Mouse (Mus musculus) hindbrain, embryonic 11.5 days (tissue): Measurements from ENCODE around the gene Slc38a9. TPM values are rescaled to one million over a fixed set of nuclear protein-coding genes. Genes with fewer than 3 reads are reported as not detected.

Source experiments
- ATAC-seq: fragments of 200-750 bp; cut with Nextera tagmentation; 2 replicates; pipeline ENCODE4 v1.8.0; 2017; ENCODE audit warnings: mild to moderate bottlenecking, moderate TSS enrichment, moderate library complexity; ENCODE audit not compliant: low FRiP score
- DNase-seq: peaks from one replicate; pipeline ENCODE4 v3.0.0-alpha.2; 2015; ENCODE audit warnings: low spot score
- H3K27ac ChIP-seq: fragments of 300-500 bp; sonication (generic); 2 replicates; pipeline ENCODE4 v1.5.1; 2014; ENCODE audit warnings: mild to moderate bottlenecking, low read depth, low read length
- H3K27me3 ChIP-seq: fragments of 300-500 bp; sonication (generic); 2 replicates; pipeline ENCODE4 v1.6.1; 2014; ENCODE audit warnings: mild to moderate bottlenecking, low read length, moderate library complexity, mixed read lengths; ENCODE audit not compliant: control insufficient read depth, insufficient read depth
- H3K36me3 ChIP-seq: fragments of 300-500 bp; sonication (generic); 2 replicates; pipeline ENCODE4 v1.6.1; 2014; ENCODE audit warnings: mild to moderate bottlenecking, low read length, moderate library complexity, mixed read lengths; ENCODE audit not compliant: control insufficient read depth, insufficient read depth
- H3K4me1 ChIP-seq: fragments of 300-500 bp; sonication (generic); replicated peaks from 2 replicates; pipeline ENCODE4 v1.6.1; 2014; ENCODE audit warnings: low read length, mixed read lengths; ENCODE audit not compliant: control insufficient read depth, insufficient read depth
- H3K4me2 ChIP-seq: fragments of 300-500 bp; sonication (generic); replicated peaks from 2 replicates; pipeline ENCODE4 v1.6.1; 2014; ENCODE audit warnings: mild to moderate bottlenecking, low read depth, low read length
- H3K4me3 ChIP-seq: fragments of 300-500 bp; sonication (generic); 2 replicates; pipeline ENCODE4 v1.5.1; 2014; ENCODE audit warnings: low read depth, low read length
- H3K9ac ChIP-seq: fragments of 300-500 bp; sonication (generic); 2 replicates; pipeline ENCODE4 v1.6.1; 2014; ENCODE audit warnings: low read depth, low read length
- H3K9me3 ChIP-seq: fragments of 300-500 bp; sonication (generic); 2 replicates; pipeline ENCODE4 v1.6.1; 2016; ENCODE audit warnings: low read length; ENCODE audit not compliant: control insufficient read depth
- WGBS: fragments of 180-500 bp; shearing (Covaris S2); extraction: QIAGEN DNeasy Blood & Tissue Kit; methylation state at CpG from one replicate; pipeline ENCODE4 v1.1.7; 2014; 5-methylcytosine and 5-hydroxymethylcytosine counted together
- polyA plus RNA-seq: library from polyadenylated mRNA; unstranded; fragments of >200 nt; fragmentation: Nextera tagmentation; extraction: Ambion mirVana; gene quantifications from 2 replicates; pipeline ENCODE4 v1.2.1, GENCODE M21; 2014

The Slc38a9 gene
- polyA plus RNA-seq, 1 experiment from 2014 or later = 25.2 TPM

GRCm38 (mm10) chr13:112736407-112736806 lies 75.9 kb downstream of the Slc38a9 start:
- Histone ChIP-seq H3K27ac (no peak overlapping the region), H3K9me3 (no peaks in the 10 kb centered on the region), H3K4me3 (no peak overlapping the region), H3K4me2 (no peak overlapping the region), H3K36me3 (no peaks in the 10 kb centered on the region), H3K4me1 (no peaks in the 10 kb centered on the region), H3K27me3 (no peaks in the 10 kb centered on the region), H3K9ac (no peak overlapping the region)
- DNase-seq = no peak
- ATAC-seq = no peak
- 90% methylated on average over 10 of the region's 10 CpGs for WGBS

GRCm38 (mm10) chr13:112737110-112737509 lies 76.6 kb downstream of the Slc38a9 start:
- ATAC-seq (no peak), DNase-seq (no peak)
- H3K9me3 ChIP-seq = no peaks in the 10 kb centered on the region
- WGBS = 88% methylated on average over 9 of the region's 9 CpGs
- no peak overlapping the region for H3K4me3 ChIP-seq
- H3K9ac ChIP-seq = no peak overlapping the region
- H3K27ac ChIP-seq = no peak overlapping the region
- H3K4me2 ChIP-seq = no peak overlapping the region
- no peaks in the 10 kb centered on the region for H3K36me3 ChIP-seq
- no peaks in the 10 kb centered on the region for H3K27me3 ChIP-seq
- H3K4me1 ChIP-seq = no peaks in the 10 kb centered on the region

- ATAC-seq = no peak
- WGBS = 92% methylated on average over 16 of the region's 16 CpGs
Observed at GRCm38 (mm10) chr13:112738005-112738404, 77.5 kb downstream of the Slc38a9 start.

GRCm38 (mm10) chr13:112740073-112740472 lies 79.5 kb downstream of the Slc38a9 start:
- no peak overlapping the region for H3K4me3 ChIP-seq
- no peak overlapping the region for H3K4me2 ChIP-seq
- no peaks in the 10 kb centered on the region for H3K9me3 ChIP-seq
- H3K27ac ChIP-seq = no peak overlapping the region
- no peak for DNase-seq
- no peaks in the 10 kb centered on the region for H3K36me3 ChIP-seq
- ATAC-seq = no peak
- H3K4me1 ChIP-seq = no peaks in the 10 kb centered on the region
- 82% methylated on average over 6 of the region's 6 CpGs for WGBS
- H3K9ac ChIP-seq = no peak overlapping the region
- no peaks in the 10 kb centered on the region for H3K27me3 ChIP-seq

More at GRCm38 (mm10) chr13:112738005-112738404, 77.5 kb downstream of the Slc38a9 start:
- Histone ChIP-seq H3K27me3 (no peaks in the 10 kb centered on the region), H3K4me3 (no peak overlapping the region), H3K4me1 (no peaks in the 10 kb centered on the region), H3K9ac (no peak overlapping the region), H3K27ac (no peak overlapping the region), H3K9me3 (no peaks in the 10 kb centered on the region), H3K36me3 (no peaks in the 10 kb centered on the region), H3K4me2 (no peak overlapping the region)
- DNase-seq = no peak

- H3K36me3 ChIP-seq = no peaks in the 10 kb centered on the region
- no peak overlapping the region for H3K27ac ChIP-seq
- no peaks in the 10 kb centered on the region for H3K9me3 ChIP-seq
- no peaks in the 10 kb centered on the region for H3K27me3 ChIP-seq
- H3K9ac ChIP-seq = no peak overlapping the region
- H3K4me1 ChIP-seq = no peaks in the 10 kb centered on the region
- H3K4me2 ChIP-seq = no peak overlapping the region
- DNase-seq = no peak
- ATAC-seq = no peak
- no peak overlapping the region for H3K4me3 ChIP-seq
- WGBS = 71% methylated on average over 14 of the region's 14 CpGs
Observed at GRCm38 (mm10) chr13:112742076-112742830, 81.7 kb downstream of the Slc38a9 start.

GRCm38 (mm10) chr13:112743647-112744046 lies 83.1 kb downstream of the Slc38a9 start:
- Histone ChIP-seq H3K9ac (no peak overlapping the region), H3K27me3 (no peaks in the 10 kb centered on the region), H3K9me3 (no peaks in the 10 kb centered on the region), H3K4me1 (no peaks in the 10 kb centered on the region), H3K4me2 (no peak overlapping the region), H3K4me3 (no peak overlapping the region), H3K27ac (no peak overlapping the region), H3K36me3 (no peaks in the 10 kb centered on the region)
- no peak for ATAC-seq
- no peak for DNase-seq
- 88% methylated on average over 4 of the region's 4 CpGs for WGBS

- Histone ChIP-seq H3K4me3 (no peak overlapping the region), H3K36me3 (no peaks in the 10 kb centered on the region), H3K9ac (no peak overlapping the region), H3K27me3 (no peaks in the 10 kb centered on the region), H3K9me3 (no peaks in the 10 kb centered on the region), H3K27ac (no peak overlapping the region), H3K4me1 (no peaks in the 10 kb centered on the region), H3K4me2 (no peak overlapping the region)
- no peak for ATAC-seq
- DNase-seq = no peak
- WGBS = 88% methylated on average over 15 of the region's 15 CpGs
Observed at GRCm38 (mm10) chr13:112744061-112744849, 83.7 kb downstream of the Slc38a9 start.

GRCm38 (mm10) chr13:112745936-112746694 lies 85.6 kb downstream of the Slc38a9 start:
- H3K9me3 ChIP-seq = no peaks in the 10 kb centered on the region
- 79% methylated on average over 5 of the region's 5 CpGs for WGBS
- no peaks in the 10 kb centered on the region for H3K27me3 ChIP-seq
- no peak for ATAC-seq
- no peak overlapping the region for H3K9ac ChIP-seq
- no peaks in the 10 kb centered on the region for H3K4me1 ChIP-seq
- H3K36me3 ChIP-seq = no peaks in the 10 kb centered on the region
- no peak for DNase-seq
- H3K27ac ChIP-seq = no peak overlapping the region
- no peak overlapping the region for H3K4me2 ChIP-seq
- H3K4me3 ChIP-seq = no peak overlapping the region
